20 mouse cellular contexts compared by ENCODE assay signal in genomic region chr1:59021556-59021955, GRCm38 (mm10).
"Had no signal": no experiment of that assay in that cellular context is flagged by ENCODE, and none has a peak within 500 bp of the region (broad histone marks: within the 10 kb centered on the region; RNA-seq: fewer than 3 reads in every experiment).

No protein-coding gene starts in this region.

- H3K27me3 ChIP-seq: megakaryocyte, embryonic 14.5 days; midbrain, embryonic 13.5 days; midbrain, embryonic 15.5 days; neural tube, embryonic 13.5 days; neural tube, embryonic 15.5 days had no signal

- H3K4me2 ChIP-seq: lung, embryonic 14.5 days; midbrain, embryonic 11.5 days; midbrain, embryonic 13.5 days; midbrain, embryonic 15.5 days; neural tube, embryonic 13.5 days; neural tube, embryonic 15.5 days had no signal

- H3K36me3 ChIP-seq: midbrain, embryonic 13.5 days; midbrain, embryonic 15.5 days; neural tube, embryonic 13.5 days; neural tube, embryonic 15.5 days had no signal

- H3K9me3 ChIP-seq: midbrain, embryonic 13.5 days; midbrain, embryonic 15.5 days; neural tube, embryonic 13.5 days; neural tube, embryonic 15.5 days had no signal

- H3K4me3 ChIP-seq: megakaryocyte, embryonic 14.5 days; midbrain, embryonic 13.5 days; midbrain, embryonic 15.5 days; myocyte; neural tube, embryonic 13.5 days; neural tube, embryonic 15.5 days had no signal

- H3K27ac ChIP-seq: macrophage; midbrain, embryonic 13.5 days; midbrain, embryonic 15.5 days; neural tube, embryonic 13.5 days; neural tube, embryonic 15.5 days had no signal

- DNase-seq: lung, adult 18-20 months; lung, embryonic 14.5 days; lung, postnatal 14 days; lung, postnatal 36 days; retina, postnatal 1 day; right cerebral cortex, adult 18-20 months; right cerebral cortex, postnatal 25 days; right cerebral cortex, postnatal 4 days; spleen, adult 18-20 months; thymus, adult 18-20 months; thymus, postnatal 14 days; thymus, postnatal 36 days had no signal

- H3K4me1 ChIP-seq: megakaryocyte, embryonic 14.5 days; midbrain, embryonic 13.5 days; midbrain, embryonic 15.5 days; neural tube, embryonic 13.5 days; neural tube, embryonic 15.5 days had no signal

- H3K9ac ChIP-seq: lung, embryonic 14.5 days; midbrain, embryonic 13.5 days; midbrain, embryonic 15.5 days; neural tube, embryonic 13.5 days; neural tube, embryonic 15.5 days had no signal

- ATAC-seq: midbrain, embryonic 13.5 days; midbrain, embryonic 15.5 days had no signal
